Mouse (Mus musculus): Measurements from ENCODE around the gene Il9r.

GRCm38 (mm10) chr11:32236132-32236531 is 36.1 kb upstream of the Il9r start:
- TF ChIP-seq CTCF (IDR thresholded peaks at IDR 0.05; ENCODE audit: low read depth) (no peak), EP300 (IDR thresholded peaks at IDR 0.05; ENCODE audit: low read depth) (no peak)

Measured in liver, postnatal 0 days (tissue).